Mouse (Mus musculus): ENCODE measurements at regions not wholly inside any gene's neighbourhood (a gene's known extent, or its start where the extent isn't known, plus 50 kb on each side); places are given as distances from the start of the nearest gene placed in this dataset.

GRCm38 (mm10) chr4:105282681-105283462, 125.7 kb downstream of the Plpp3 start:
- TF ChIP-seq MAX (IDR thresholded peaks at IDR 0.05; ENCODE audit: low read depth) = no peak
- no peak for TF ChIP-seq E2F4 (IDR thresholded peaks at IDR 0.05; ENCODE audit: insufficient read depth)
- TF ChIP-seq POLR2A (IDR thresholded peaks at IDR 0.05; ENCODE audit: insufficient read length, low read depth) = no peak
- TF ChIP-seq POLR2AphosphoS2 (IDR thresholded peaks at IDR 0.05; ENCODE audit: insufficient read length, low read depth) = no peak
- TF ChIP-seq USF1 (IDR thresholded peaks at IDR 0.05; ENCODE audit: low read depth) = no peak
- TF ChIP-seq CEBPB (IDR thresholded peaks at IDR 0.05; ENCODE audit: insufficient read depth, poor library complexity, severe bottlenecking) = no peak
- no peak for TF ChIP-seq MYOG (IDR thresholded peaks at IDR 0.05; ENCODE audit: control insufficient read depth in 1 of 3, insufficient read depth in 1 of 3, insufficient read length in 2 of 3, low read depth in 2 of 3)
- no peak for TF ChIP-seq TCF12 (IDR thresholded peaks at IDR 0.05; ENCODE audit: insufficient read depth, poor library complexity, severe bottlenecking)

Measured in myocyte (in vitro differentiated cells).